Mouse (Mus musculus) liver, embryonic 14.5 days (tissue): ENCODE data around the gene Arhgef7. TPM values are rescaled to one million over a fixed set of nuclear protein-coding genes. Genes with fewer than 3 reads are reported as not detected.

Experiments used
- ATAC-seq: fragments of 200-750 bp; cut with Nextera tagmentation; 2 replicates; pipeline ENCODE4 v1.8.0; 2017; ENCODE audit warnings: moderate number of reproducible peaks, mild to moderate bottlenecking, moderate library complexity; ENCODE audit not compliant: insufficient read depth
- DNase-seq, 3 experiments: peaks; one replicate each; pipeline ENCODE4 v3.0.0-alpha.2; 2012 to 2013; ENCODE audit warnings: low read depth in 3 of 3, low spot score in 3 of 3
- H3K27ac ChIP-seq: fragments of 300-500 bp; sonication (generic); 2 replicates; pipeline ENCODE4 v1.5.1; 2014; ENCODE audit warnings: moderate library complexity, mild to moderate bottlenecking, control low read depth, inconsistent platforms
- H3K27me3 ChIP-seq: fragments of 300-500 bp; sonication (generic); 2 replicates; pipeline ENCODE4 v1.6.1; 2014; ENCODE audit warnings: mild to moderate bottlenecking, low read length, moderate library complexity; ENCODE audit not compliant: control insufficient read depth, insufficient read depth
- H3K36me3 ChIP-seq: fragments of 300-500 bp; sonication (generic); replicated peaks from 2 replicates; pipeline ENCODE4 v1.6.1; 2014; ENCODE audit warnings: low read depth; ENCODE audit not compliant: control insufficient read depth, insufficient read depth
- H3K4me1 ChIP-seq, 2 experiments: fragments of 200-500 bp in 1 of 2; fragments of 300-500 bp in 1 of 2; sonication (generic) in 1 of 2; replicated peaks; 2 replicates each; pipeline ENCODE4 v1.6.1; 2012 to 2014; ENCODE audit warnings: antibody characterized with exemption in 1 of 2, inconsistent platforms in 1 of 2, low read length in 1 of 2; ENCODE audit not compliant: control insufficient read depth in 2 of 2, insufficient read depth in 2 of 2
- H3K4me2 ChIP-seq: fragments of 300-500 bp; sonication (generic); 2 replicates; pipeline ENCODE4 v1.6.1; 2014; ENCODE audit warnings: low read depth, mild to moderate bottlenecking, control low read depth, moderate library complexity
- H3K4me3 ChIP-seq, 2 experiments: fragments of 200-500 bp in 1 of 2; fragments of 300-500 bp in 1 of 2; sonication (generic) in 1 of 2; 2 replicates each; pipeline ENCODE4 v1.5.1; 2012 to 2014; ENCODE audit warnings: low read depth in 2 of 2, low read length in 2 of 2, mild to moderate bottlenecking in 2 of 2, control low read depth in 1 of 2, inconsistent platforms in 1 of 2, moderate library complexity in 1 of 2; ENCODE audit not compliant: insufficient read depth in 1 of 2
- H3K9ac ChIP-seq: fragments of 300-500 bp; sonication (generic); replicated peaks from 2 replicates; pipeline ENCODE4 v1.6.1; 2014; ENCODE audit warnings: mild to moderate bottlenecking, control low read depth, moderate library complexity
- H3K9me3 ChIP-seq: fragments of 300-500 bp; sonication (generic); 2 replicates; pipeline ENCODE4 v1.6.1; 2016; ENCODE audit warnings: low read length, mixed read lengths; ENCODE audit not compliant: control insufficient read depth
- CTCF ChIP-seq: IDR thresholded peaks from 2 replicates; pipeline ENCODE4 v1.5.1; 2016; ENCODE audit warnings: antibody characterized with exemption, low read depth, control low read depth
- EP300 ChIP-seq: IDR thresholded peaks from 2 replicates; pipeline ENCODE4 v1.6.1; 2016; ENCODE audit warnings: antibody characterized with exemption, low read depth
- WGBS: fragments of 180-500 bp; shearing (Covaris S2); extraction: QIAGEN DNeasy Blood & Tissue Kit; methylation state at CpG from one replicate; pipeline ENCODE4 v1.1.7; 2014; ENCODE audit not compliant: insufficient replicate concordance; 5-methylcytosine and 5-hydroxymethylcytosine counted together
- polyA plus RNA-seq, 2 experiments: library from polyadenylated mRNA; depleted of rRNA in 1 of 2; stranded (reverse) in 1 of 2; unstranded in 1 of 2; fragments of >200 nt; fragmentation: Nextera tagmentation in 1 of 2; extraction: Ambion mirVana in 1 of 2; gene quantifications; 2 replicates each; pipeline versions ENCODE4 v1.2.1 to v1.2.3; 2012 to 2014

Gene Arhgef7
- polyA plus RNA-seq, 2 experiments: 6.5 to 7.0 TPM

- ATAC-seq (no peak), DNase-seq (no peak)
- H3K36me3 ChIP-seq: peaks cover 4% of the 10 kb centered on the region; the same call in 1 of the 2 replicates
- no peak overlapping the region for H3K4me3 ChIP-seq
- WGBS: 77% methylated on average over 5 of the region's 5 CpGs
- H3K4me2 ChIP-seq: no peak overlapping the region
- no peak overlapping the region for H3K27ac ChIP-seq
- H3K9me3 ChIP-seq: no peaks in the 10 kb centered on the region
- H3K27me3 ChIP-seq: no peaks in the 10 kb centered on the region
- no peak overlapping the region for H3K9ac ChIP-seq
- H3K4me1 ChIP-seq: no peaks in the 10 kb centered on the region
- no peak for TF ChIP-seq CTCF
- no peak for TF ChIP-seq EP300
Measured at GRCm38 (mm10) chr8:11820568-11820967, 93.0 kb downstream of the Arhgef7 start.

- ATAC-seq (no peak), DNase-seq (no peak)
- no peak overlapping the region for H3K4me2 ChIP-seq
- H3K27me3 ChIP-seq: no peaks in the 10 kb centered on the region
- H3K4me1 ChIP-seq: no peaks in the 10 kb centered on the region
- H3K27ac ChIP-seq: no peak overlapping the region
- no peak overlapping the region for H3K9ac ChIP-seq
- no peaks in the 10 kb centered on the region for H3K9me3 ChIP-seq
- WGBS: 80% methylated on average over 14 of the region's 14 CpGs
- peaks cover 4% of the 10 kb centered on the region; the same call in 1 of the 2 replicates for H3K36me3 ChIP-seq
- no peak overlapping the region for H3K4me3 ChIP-seq
- no peak for TF ChIP-seq CTCF
- no peak for TF ChIP-seq EP300
Measured at GRCm38 (mm10) chr8:11821451-11822206, 94.1 kb downstream of the Arhgef7 start.

- ATAC-seq (no peak), DNase-seq (no peak)
- H3K9ac ChIP-seq: no peak overlapping the region
- H3K27me3 ChIP-seq: no peaks in the 10 kb centered on the region
- no peak overlapping the region for H3K4me3 ChIP-seq
- H3K9me3 ChIP-seq: no peaks in the 10 kb centered on the region
- H3K4me1 ChIP-seq: no peaks in the 10 kb centered on the region
- WGBS: 65% methylated on average over 9 of the region's 9 CpGs
- H3K27ac ChIP-seq: no peak overlapping the region
- peaks cover 4% of the 10 kb centered on the region; the same call in 1 of the 2 replicates for H3K36me3 ChIP-seq
- TF ChIP-seq CTCF: no peak
- TF ChIP-seq EP300: no peak
- no peak overlapping the region for H3K4me2 ChIP-seq
Measured at GRCm38 (mm10) chr8:11822550-11823060, 95.1 kb downstream of the Arhgef7 start.

- DNase-seq: no peak
- no peak overlapping the region for H3K4me3 ChIP-seq
- TF ChIP-seq EP300 (no peak), CTCF (no peak)
- WGBS: 76% methylated on average over 3 of the region's 3 CpGs
- no peak overlapping the region for H3K4me2 ChIP-seq
- no peak overlapping the region for H3K27ac ChIP-seq
- no peaks in the 10 kb centered on the region for H3K9me3 ChIP-seq
- 0 out of 2 replicates have a peak, but pooled peaks cover 2% of the 10 kb centered on the region for H3K36me3 ChIP-seq
- no peak overlapping the region for H3K9ac ChIP-seq
- H3K27me3 ChIP-seq: no peaks in the 10 kb centered on the region
- ATAC-seq: no peak
- no peaks in the 10 kb centered on the region; a peak in 1 of 4 replicates for H3K4me1 ChIP-seq
Measured at GRCm38 (mm10) chr8:11825756-11826155, 98.2 kb downstream of the Arhgef7 start.

- TF ChIP-seq CTCF (no peak), EP300 (no peak)
- Histone ChIP-seq H3K4me2 (no peak overlapping the region), H3K4me3 (no peak overlapping the region), H3K36me3 (no peaks in the 10 kb centered on the region), H3K27me3 (no peaks in the 10 kb centered on the region), H3K9ac (no peak overlapping the region), H3K9me3 (no peaks in the 10 kb centered on the region), H3K4me1 (no peaks in the 10 kb centered on the region; a peak in 1 of 4 replicates), H3K27ac (no peak overlapping the region)
- no peak for ATAC-seq
- 73% methylated on average over 3 of the region's 3 CpGs for WGBS
- no peak for DNase-seq
Measured at GRCm38 (mm10) chr8:11827312-11827711, 99.8 kb downstream of the Arhgef7 start.
